Mouse (Mus musculus) midbrain, embryonic 11.5 days (tissue): Measurements from ENCODE around the gene Agap1. TPM values are rescaled to one million over a fixed set of nuclear protein-coding genes. Genes with fewer than 3 reads are reported as not detected.

Source experiments
- ATAC-seq: fragments of 200-750 bp; cut with Nextera tagmentation; 2 replicates; pipeline ENCODE4 v1.8.0; 2017; ENCODE audit warnings: moderate TSS enrichment, moderate library complexity; ENCODE audit not compliant: low FRiP score
- DNase-seq: peaks from one replicate; pipeline ENCODE4 v3.0.0; 2015; ENCODE audit warnings: low spot score; ENCODE audit errors: missing footprints
- H3K27ac ChIP-seq: fragments of 300-500 bp; sonication (generic); 2 replicates; pipeline ENCODE4 v1.5.1; 2014; ENCODE audit warnings: low read depth, low read length
- H3K27me3 ChIP-seq: fragments of 300-500 bp; sonication (generic); 2 replicates; pipeline ENCODE4 v1.6.1; 2014; ENCODE audit warnings: mild to moderate bottlenecking, low read length, moderate library complexity, mixed read lengths; ENCODE audit not compliant: control insufficient read depth, insufficient read depth
- H3K36me3 ChIP-seq: fragments of 300-500 bp; sonication (generic); 2 replicates; pipeline ENCODE4 v1.6.1; 2014; ENCODE audit warnings: mild to moderate bottlenecking, low read length, moderate library complexity, mixed read lengths; ENCODE audit not compliant: control insufficient read depth, insufficient read depth
- H3K4me1 ChIP-seq: fragments of 300-500 bp; sonication (generic); 2 replicates; pipeline ENCODE4 v1.6.1; 2014; ENCODE audit warnings: low read length; ENCODE audit not compliant: control insufficient read depth, insufficient read depth
- H3K4me2 ChIP-seq: fragments of 300-500 bp; sonication (generic); 2 replicates; pipeline ENCODE4 v1.6.1; 2014; ENCODE audit warnings: mild to moderate bottlenecking, moderate library complexity
- H3K4me3 ChIP-seq: fragments of 300-500 bp; sonication (generic); 2 replicates; pipeline ENCODE4 v1.5.1; 2014; ENCODE audit warnings: low read depth, low read length
- H3K9ac ChIP-seq: fragments of 300-500 bp; sonication (generic); 2 replicates; pipeline ENCODE4 v1.6.1; 2014; ENCODE audit warnings: low read length
- H3K9me3 ChIP-seq: fragments of 300-500 bp; sonication (generic); 2 replicates; pipeline ENCODE4 v1.6.1; 2016; ENCODE audit warnings: low read length; ENCODE audit not compliant: control insufficient read depth
- WGBS: fragments of 180-500 bp; shearing (Covaris S2); extraction: QIAGEN DNeasy Blood & Tissue Kit; methylation state at CpG from one replicate; pipeline ENCODE4 v1.1.7; 2014; 5-methylcytosine and 5-hydroxymethylcytosine counted together
- polyA plus RNA-seq: library from polyadenylated mRNA; unstranded; fragments of >200 nt; fragmentation: Nextera tagmentation; extraction: Ambion mirVana; gene quantifications from 2 replicates; pipeline ENCODE4 v1.2.1, GENCODE M21; 2014

Gene Agap1
- polyA plus RNA-seq, 1 experiment from 2014 or later: 33.6 TPM

- H3K27ac ChIP-seq: no peak overlapping the region
Measured at GRCm38 (mm10) chr1:89751344-89751743, 296.7 kb downstream of the Agap1 start.

GRCm38 (mm10) chr1:89752659-89753058 is 298.1 kb downstream of the Agap1 start:
- Histone ChIP-seq H3K4me2 (no peak overlapping the region), H3K36me3 (no peaks in the 10 kb centered on the region), H3K4me3 (no peak overlapping the region), H3K9me3 (no peaks in the 10 kb centered on the region), H3K27me3 (peaks cover 3% of the 10 kb centered on the region; the same call in 1 of the 2 replicates), H3K27ac (no peak overlapping the region), H3K9ac (no peak overlapping the region), H3K4me1 (peaks cover 34% of the 10 kb centered on the region)
- WGBS: 92% methylated on average over 3 of the region's 3 CpGs
- DNase-seq: no peak
- ATAC-seq: no peak

More at GRCm38 (mm10) chr1:89751344-89751743, 296.7 kb downstream of the Agap1 start:
- H3K9me3 ChIP-seq: no peaks in the 10 kb centered on the region
- H3K36me3 ChIP-seq: no peaks in the 10 kb centered on the region
- H3K4me2 ChIP-seq: 0 out of 2 replicates have a peak overlapping the region, but pooled peaks have one; percentile 40
- 70% methylated on average over 11 of the region's 11 CpGs for WGBS
- DNase-seq (no peak), ATAC-seq (peak; percentile 56)
- H3K4me3 ChIP-seq: no peak overlapping the region
- H3K4me1 ChIP-seq: peaks cover 31% of the 10 kb centered on the region
- H3K27me3 ChIP-seq: peaks cover 3% of the 10 kb centered on the region; the same call in 1 of the 2 replicates
- H3K9ac ChIP-seq: no peak overlapping the region

GRCm38 (mm10) chr1:89755358-89755757 is 300.8 kb downstream of the Agap1 start:
- Histone ChIP-seq H3K27ac (no peak overlapping the region), H3K4me2 (no peak overlapping the region), H3K9ac (no peak overlapping the region), H3K4me3 (no peak overlapping the region), H3K36me3 (no peaks in the 10 kb centered on the region), H3K4me1 (peaks cover 25% of the 10 kb centered on the region), H3K27me3 (peaks cover 3% of the 10 kb centered on the region; the same call in 1 of the 2 replicates), H3K9me3 (no peaks in the 10 kb centered on the region)
- no peak for ATAC-seq
- 48% methylated on average over 12 of the region's 12 CpGs for WGBS
- no peak for DNase-seq

- Histone ChIP-seq H3K4me1 (peaks cover 16% of the 10 kb centered on the region), H3K9ac (no peak overlapping the region), H3K4me2 (peak overlapping the region; percentile 9; the same call in 1 of the 2 replicates), H3K9me3 (no peaks in the 10 kb centered on the region), H3K4me3 (no peak overlapping the region), H3K36me3 (no peaks in the 10 kb centered on the region), H3K27ac (no peak overlapping the region), H3K27me3 (peaks cover 3% of the 10 kb centered on the region; the same call in 1 of the 2 replicates)
- 3% methylated on average over 8 of the region's 8 CpGs for WGBS
- ATAC-seq (peak; percentile 63; the same call in 1 of the 2 replicates), DNase-seq (no peak)
Measured at GRCm38 (mm10) chr1:89756387-89756786, 301.8 kb downstream of the Agap1 start.

- no peak for ATAC-seq
- Histone ChIP-seq H3K4me1 (peaks cover 13% of the 10 kb centered on the region), H3K9me3 (no peaks in the 10 kb centered on the region), H3K27me3 (peaks cover 3% of the 10 kb centered on the region; the same call in 1 of the 2 replicates), H3K36me3 (no peaks in the 10 kb centered on the region), H3K9ac (no peak overlapping the region), H3K4me3 (no peak overlapping the region), H3K27ac (no peak overlapping the region), H3K4me2 (no peak overlapping the region)
- 53% methylated on average over 3 of the region's 3 CpGs for WGBS
- DNase-seq: no peak
Measured at GRCm38 (mm10) chr1:89757545-89757944, 302.9 kb downstream of the Agap1 start.

- H3K4me2 ChIP-seq: no peak overlapping the region
- H3K27me3 ChIP-seq: no peaks in the 10 kb centered on the region
- H3K9ac ChIP-seq: no peak overlapping the region
- H3K4me3 ChIP-seq: no peak overlapping the region
- H3K36me3 ChIP-seq: no peaks in the 10 kb centered on the region
- 8% methylated on average over 3 of the region's 3 CpGs for WGBS
- no peak overlapping the region for H3K27ac ChIP-seq
- DNase-seq (no peak), ATAC-seq (peak; percentile 62; the same call in 1 of the 2 replicates)
- no peaks in the 10 kb centered on the region for H3K9me3 ChIP-seq
- H3K4me1 ChIP-seq: peaks cover 16% of the 10 kb centered on the region
Measured at GRCm38 (mm10) chr1:89763912-89764311, 309.3 kb downstream of the Agap1 start.

- H3K4me2 ChIP-seq: no peak overlapping the region
- 59% methylated on average over 8 of the region's 8 CpGs for WGBS
- no peaks in the 10 kb centered on the region for H3K36me3 ChIP-seq
- H3K27me3 ChIP-seq: no peaks in the 10 kb centered on the region
- DNase-seq (no peak), ATAC-seq (0 out of 2 replicates have a peak, but pooled peaks have one; percentile 19)
- H3K4me3 ChIP-seq: no peak overlapping the region
- no peak overlapping the region for H3K27ac ChIP-seq
- no peak overlapping the region for H3K9ac ChIP-seq
- H3K9me3 ChIP-seq: no peaks in the 10 kb centered on the region
- H3K4me1 ChIP-seq: peaks cover 20% of the 10 kb centered on the region
Measured at GRCm38 (mm10) chr1:89766891-89767290, 312.3 kb downstream of the Agap1 start.

- Histone ChIP-seq H3K9ac (no peak overlapping the region), H3K4me1 (peaks cover 8% of the 10 kb centered on the region), H3K27ac (no peak overlapping the region), H3K36me3 (no peaks in the 10 kb centered on the region), H3K4me2 (no peak overlapping the region), H3K4me3 (no peak overlapping the region), H3K27me3 (no peaks in the 10 kb centered on the region), H3K9me3 (no peaks in the 10 kb centered on the region)
- DNase-seq (no peak), ATAC-seq (0 out of 2 replicates have a peak, but pooled peaks have one; percentile 48)
- WGBS: 66% methylated on average over 4 of the region's 4 CpGs
Measured at GRCm38 (mm10) chr1:89769641-89770040, 315.0 kb downstream of the Agap1 start.

- H3K4me1 ChIP-seq: peaks cover 8% of the 10 kb centered on the region
Measured at GRCm38 (mm10) chr1:89770298-89770697, 315.7 kb downstream of the Agap1 start.

More at GRCm38 (mm10) chr1:89770298-89770697, 315.7 kb downstream of the Agap1 start:
- ATAC-seq (no peak), DNase-seq (no peak)
- Histone ChIP-seq H3K9me3 (no peaks in the 10 kb centered on the region), H3K4me3 (no peak overlapping the region), H3K27ac (no peak overlapping the region), H3K27me3 (no peaks in the 10 kb centered on the region), H3K9ac (no peak overlapping the region), H3K36me3 (no peaks in the 10 kb centered on the region), H3K4me2 (no peak overlapping the region)
- WGBS: 67% methylated on average over 1 of the region's 1 CpGs
